Mouse (Mus musculus) liver, embryonic 12.5 days (tissue): ENCODE measurements around the gene Atg5. TPM values are rescaled to one million over a fixed set of nuclear protein-coding genes. Genes with fewer than 3 reads are reported as not detected.

Source experiments
- ATAC-seq: fragments of 200-750 bp; cut with Nextera tagmentation; 2 replicates; pipeline ENCODE4 v1.8.0; 2017; ENCODE audit warnings: moderate number of reproducible peaks, mild to moderate bottlenecking, moderate library complexity
- H3K27ac ChIP-seq: fragments of 300-500 bp; sonication (generic); 2 replicates; pipeline ENCODE4 v1.5.1; 2016; ENCODE audit warnings: mild to moderate bottlenecking
- H3K27me3 ChIP-seq: fragments of 300-500 bp; sonication (generic); replicated peaks from 2 replicates; pipeline ENCODE4 v1.6.1; 2016; ENCODE audit warnings: mild to moderate bottlenecking, moderate library complexity
- H3K36me3 ChIP-seq: fragments of 300-500 bp; sonication (generic); 2 replicates; pipeline ENCODE4 v1.6.1; 2016; ENCODE audit warnings: mild to moderate bottlenecking, moderate library complexity
- H3K4me1 ChIP-seq: fragments of 300-500 bp; sonication (generic); 2 replicates; pipeline ENCODE4 v1.6.1; 2016
- H3K4me2 ChIP-seq: fragments of 300-500 bp; sonication (generic); 2 replicates; pipeline ENCODE4 v1.6.1; 2016; ENCODE audit warnings: mild to moderate bottlenecking, moderate library complexity
- H3K4me3 ChIP-seq: fragments of 300-500 bp; sonication (generic); 2 replicates; pipeline ENCODE4 v1.5.1; 2016; ENCODE audit warnings: mild to moderate bottlenecking, moderate library complexity
- H3K9ac ChIP-seq: fragments of 300-500 bp; sonication (generic); 2 replicates; pipeline ENCODE4 v1.6.1; 2016; ENCODE audit warnings: mild to moderate bottlenecking, moderate library complexity
- H3K9me3 ChIP-seq: fragments of 300-500 bp; sonication (generic); replicated peaks from 2 replicates; pipeline ENCODE4 v1.6.1; 2016; ENCODE audit warnings: mild to moderate bottlenecking, moderate library complexity
- WGBS: fragments of 180-500 bp; shearing (Covaris S2); methylation state at CpG from one replicate; pipeline ENCODE4 v1.1.7; 2016; ENCODE audit not compliant: insufficient replicate concordance; 5-methylcytosine and 5-hydroxymethylcytosine counted together
- polyA plus RNA-seq: library from polyadenylated mRNA; unstranded; fragments of >200 nt; fragmentation: Nextera tagmentation; extraction: Ambion mirVana; gene quantifications from 2 replicates; pipeline ENCODE4 v1.2.1, GENCODE M21; 2016

Gene Atg5
- polyA plus RNA-seq, 1 experiment from 2014 or later: 26.9 TPM

GRCm38 (mm10) chr10:44285935-44286334, 17.8 kb downstream of the Atg5 start:
- Histone ChIP-seq H3K4me2 (no peak overlapping the region), H3K27ac (no peak overlapping the region), H3K9ac (no peak overlapping the region), H3K36me3 (peaks cover 43% of the 10 kb centered on the region), H3K27me3 (no peaks in the 10 kb centered on the region), H3K4me1 (peaks cover 5% of the 10 kb centered on the region; the same call in 1 of the 2 replicates), H3K9me3 (no peaks in the 10 kb centered on the region), H3K4me3 (no peak overlapping the region)
- no peak for ATAC-seq
- 75% methylated on average over 4 of the region's 4 CpGs for WGBS

- no peak overlapping the region for H3K4me2 ChIP-seq
- ATAC-seq: no peak
- H3K4me1 ChIP-seq: no peaks in the 10 kb centered on the region
- WGBS: 74% methylated on average over 2 of the region's 2 CpGs
- no peak overlapping the region for H3K4me3 ChIP-seq
- H3K36me3 ChIP-seq: peaks cover 51% of the 10 kb centered on the region
- H3K27me3 ChIP-seq: no peaks in the 10 kb centered on the region
- H3K27ac ChIP-seq: no peak overlapping the region
- H3K9me3 ChIP-seq: no peaks in the 10 kb centered on the region
- H3K9ac ChIP-seq: no peak overlapping the region
These were observed 22.7 kb downstream of the Atg5 start for GRCm38 (mm10) chr10:44290876-44291275.

- no peak for ATAC-seq
- WGBS: 60% methylated on average over 3 of the region's 3 CpGs
These were observed 24.0 kb downstream of the Atg5 start for GRCm38 (mm10) chr10:44292205-44292604.

GRCm38 (mm10) chr10:44299165-44299564, 31.0 kb downstream of the Atg5 start:
- H3K9ac ChIP-seq: no peak overlapping the region
- H3K27ac ChIP-seq: no peak overlapping the region
- no peaks in the 10 kb centered on the region for H3K27me3 ChIP-seq
- no peak overlapping the region for H3K4me3 ChIP-seq
- no peaks in the 10 kb centered on the region for H3K9me3 ChIP-seq
- H3K36me3 ChIP-seq: peaks cover 17% of the 10 kb centered on the region
- no peaks in the 10 kb centered on the region for H3K4me1 ChIP-seq
- ATAC-seq: no peak
- 80% methylated on average over 9 of the region's 9 CpGs for WGBS
- no peak overlapping the region for H3K4me2 ChIP-seq

More at GRCm38 (mm10) chr10:44292205-44292604, 24.0 kb downstream of the Atg5 start:
- Histone ChIP-seq H3K27ac (no peak overlapping the region), H3K4me3 (no peak overlapping the region), H3K27me3 (no peaks in the 10 kb centered on the region), H3K9ac (no peak overlapping the region), H3K36me3 (peaks cover 42% of the 10 kb centered on the region), H3K4me1 (no peaks in the 10 kb centered on the region), H3K4me2 (no peak overlapping the region), H3K9me3 (no peaks in the 10 kb centered on the region)

- H3K4me2 ChIP-seq: no peak overlapping the region
- no peaks in the 10 kb centered on the region for H3K27me3 ChIP-seq
- H3K9me3 ChIP-seq: no peaks in the 10 kb centered on the region
- 66% methylated on average over 4 of the region's 4 CpGs for WGBS
- H3K36me3 ChIP-seq: peaks cover 20% of the 10 kb centered on the region
- H3K9ac ChIP-seq: no peak overlapping the region
- no peaks in the 10 kb centered on the region for H3K4me1 ChIP-seq
- H3K4me3 ChIP-seq: no peak overlapping the region
- no peak for ATAC-seq
- no peak overlapping the region for H3K27ac ChIP-seq
These were observed 31.9 kb downstream of the Atg5 start for GRCm38 (mm10) chr10:44300078-44300477.

- Histone ChIP-seq H3K9ac (no peak overlapping the region), H3K4me3 (no peak overlapping the region), H3K36me3 (peaks cover 21% of the 10 kb centered on the region), H3K27ac (no peak overlapping the region), H3K4me2 (no peak overlapping the region), H3K27me3 (no peaks in the 10 kb centered on the region), H3K9me3 (no peaks in the 10 kb centered on the region), H3K4me1 (no peaks in the 10 kb centered on the region)
- no peak for ATAC-seq
- 84% methylated on average over 15 of the region's 15 CpGs for WGBS
These were observed 35.6 kb downstream of the Atg5 start for GRCm38 (mm10) chr10:44303648-44304329.

GRCm38 (mm10) chr10:44304330-44304717, 36.2 kb downstream of the Atg5 start:
- peaks cover 18% of the 10 kb centered on the region for H3K36me3 ChIP-seq
- H3K9me3 ChIP-seq: no peaks in the 10 kb centered on the region
- H3K4me3 ChIP-seq: no peak overlapping the region
- no peak for ATAC-seq
- no peak overlapping the region for H3K4me2 ChIP-seq
- H3K27ac ChIP-seq: no peak overlapping the region
- no peak overlapping the region for H3K9ac ChIP-seq
- WGBS: 85% methylated on average over 3 of the region's 3 CpGs
- H3K27me3 ChIP-seq: no peaks in the 10 kb centered on the region
- H3K4me1 ChIP-seq: no peaks in the 10 kb centered on the region

GRCm38 (mm10) chr10:44304845-44305244, 36.7 kb downstream of the Atg5 start:
- no peak for ATAC-seq
- no peak overlapping the region for H3K27ac ChIP-seq
- no peak overlapping the region for H3K4me2 ChIP-seq
- H3K36me3 ChIP-seq: peaks cover 17% of the 10 kb centered on the region
- no peaks in the 10 kb centered on the region for H3K4me1 ChIP-seq
- H3K9me3 ChIP-seq: no peaks in the 10 kb centered on the region
- 72% methylated on average over 3 of the region's 3 CpGs for WGBS
- H3K27me3 ChIP-seq: no peaks in the 10 kb centered on the region
- H3K9ac ChIP-seq: no peak overlapping the region
- H3K4me3 ChIP-seq: no peak overlapping the region

- Histone ChIP-seq H3K27me3 (no peaks in the 10 kb centered on the region), H3K9ac (no peak overlapping the region), H3K27ac (no peak overlapping the region), H3K4me2 (no peak overlapping the region), H3K9me3 (no peaks in the 10 kb centered on the region), H3K4me1 (no peaks in the 10 kb centered on the region), H3K4me3 (no peak overlapping the region), H3K36me3 (peaks cover 17% of the 10 kb centered on the region)
- WGBS: 79% methylated on average over 6 of the region's 6 CpGs
- no peak for ATAC-seq
These were observed 38.1 kb downstream of the Atg5 start for GRCm38 (mm10) chr10:44306308-44306707.

- no peak for ATAC-seq
- Histone ChIP-seq H3K36me3 (peaks cover 17% of the 10 kb centered on the region), H3K4me3 (no peak overlapping the region), H3K9ac (no peak overlapping the region), H3K27me3 (no peaks in the 10 kb centered on the region), H3K4me2 (no peak overlapping the region), H3K9me3 (no peaks in the 10 kb centered on the region), H3K4me1 (no peaks in the 10 kb centered on the region), H3K27ac (no peak overlapping the region)
These were observed 40.1 kb downstream of the Atg5 start for GRCm38 (mm10) chr10:44308280-44308679.

GRCm38 (mm10) chr10:44309250-44309649, 41.1 kb downstream of the Atg5 start:
- peaks cover 12% of the 10 kb centered on the region for H3K36me3 ChIP-seq

GRCm38 (mm10) chr10:44315276-44315675, 47.1 kb downstream of the Atg5 start:
- no peak for ATAC-seq
- Histone ChIP-seq H3K4me3 (no peak overlapping the region), H3K4me1 (0 out of 2 replicates have a peak, but pooled peaks cover 8% of the 10 kb centered on the region), H3K9me3 (no peaks in the 10 kb centered on the region), H3K4me2 (no peak overlapping the region), H3K27ac (no peak overlapping the region), H3K36me3 (peaks cover 13% of the 10 kb centered on the region), H3K9ac (no peak overlapping the region), H3K27me3 (no peaks in the 10 kb centered on the region)
- 67% methylated on average over 5 of the region's 5 CpGs for WGBS

More at GRCm38 (mm10) chr10:44309250-44309649, 41.1 kb downstream of the Atg5 start:
- ATAC-seq: no peak
- H3K4me3 ChIP-seq: no peak overlapping the region
- H3K27me3 ChIP-seq: no peaks in the 10 kb centered on the region
- no peaks in the 10 kb centered on the region for H3K4me1 ChIP-seq
- H3K4me2 ChIP-seq: no peak overlapping the region
- H3K9me3 ChIP-seq: no peaks in the 10 kb centered on the region
- H3K27ac ChIP-seq: no peak overlapping the region
- H3K9ac ChIP-seq: no peak overlapping the region
- 83% methylated on average over 6 of the region's 6 CpGs for WGBS
